Mouse (Mus musculus) olfactory bulb, adult 2 months (tissue): ENCODE measurements around the gene Gm17359. TPM values are rescaled to one million over a fixed set of nuclear protein-coding genes. Genes with fewer than 3 reads are reported as not detected.

Experiments used
- H3K27ac ChIP-seq: fragments of 200-500 bp; 2 replicates; pipeline ENCODE4 v1.5.1; 2012; ENCODE audit warnings: low read depth, low read length; ENCODE audit not compliant: insufficient read depth
- H3K4me1 ChIP-seq: fragments of 200-500 bp; 2 replicates; pipeline ENCODE4 v1.6.1; 2012; ENCODE audit warnings: low read length; ENCODE audit not compliant: control insufficient read depth, insufficient read depth
- H3K4me3 ChIP-seq: fragments of 200-500 bp; 2 replicates; pipeline ENCODE4 v1.5.1; 2012; ENCODE audit warnings: mild to moderate bottlenecking, low read depth, low read length, moderate library complexity; ENCODE audit not compliant: insufficient read depth
- CTCF ChIP-seq: fragments of 200-500 bp; IDR thresholded peaks from 2 replicates; pipeline ENCODE4 v1.5.1; 2012; ENCODE audit warnings: low read depth, mild to moderate bottlenecking, low read length, moderate library complexity; ENCODE audit not compliant: insufficient read depth
- POLR2A ChIP-seq: fragments of 200-500 bp; IDR thresholded peaks from 2 replicates; pipeline ENCODE4 v1.6.1; 2012; ENCODE audit warnings: mild to moderate bottlenecking, low read depth, low read length, moderate library complexity; ENCODE audit not compliant: insufficient read depth
- WGBS: fragments of 180-500 bp; shearing (Covaris S2); methylation state at CpG from one replicate; pipeline ENCODE4 v1.1.7; 2018; 5-methylcytosine and 5-hydroxymethylcytosine counted together
- polyA plus RNA-seq: library from polyadenylated mRNA; stranded (reverse); fragments of >200 nt; gene quantifications from 2 replicates; pipeline ENCODE4 v1.2.4, GENCODE M21; 2012; ENCODE audit warnings: low replicate concordance; ENCODE audit not compliant: missing spikeins, insufficient read depth, insufficient read length

Gene Gm17359
- polyA plus RNA-seq, result not detected in 2 replicates

- Histone ChIP-seq H3K27ac (no peak within 1 kb of the TSS), H3K4me1 (no peaks in the 10 kb centered on the region), H3K4me3 (no peak within 1 kb of the TSS)
- no peak for TF ChIP-seq POLR2A
- TF ChIP-seq CTCF, result no peak
- 68% methylated on average over 8 of the region's 8 CpGs for WGBS
Measured at GRCm38 (mm10) chr3:79336044-79336766, at the start of gene Gm17359. Gene Gm17359, plus strand, starts transcription at chr3:79336661.

- Histone ChIP-seq H3K4me1 (no peaks in the 10 kb centered on the region), H3K27ac (peak overlapping the region; percentile 53), H3K4me3 (peak overlapping the region; percentile 62)
- WGBS, result under 1% methylated on average over 60 of the region's 60 CpGs
- TF ChIP-seq POLR2A (peak; percentile 94), CTCF (no peak)
Measured at GRCm38 (mm10) chr3:79287108-79287576, 49.3 kb upstream of the Gm17359 start.

- Histone ChIP-seq H3K4me3 (peak overlapping the region; percentile 62), H3K27ac (peak overlapping the region; percentile 53), H3K4me1 (no peaks in the 10 kb centered on the region)
- TF ChIP-seq CTCF (no peak), POLR2A (no peak)
- 16% methylated on average over 17 of the region's 17 CpGs for WGBS
Measured at GRCm38 (mm10) chr3:79287699-79288458, 48.6 kb upstream of the Gm17359 start.

GRCm38 (mm10) chr3:79289050-79289449, 47.4 kb upstream of the Gm17359 start:
- Histone ChIP-seq H3K4me1 (no peaks in the 10 kb centered on the region), H3K4me3 (no peak overlapping the region), H3K27ac (no peak overlapping the region)
- no peak for TF ChIP-seq POLR2A
- no peak for TF ChIP-seq CTCF
- WGBS, result 91% methylated on average over 3 of the region's 3 CpGs

GRCm38 (mm10) chr3:79293023-79293422, 43.4 kb upstream of the Gm17359 start:
- Histone ChIP-seq H3K27ac (no peak overlapping the region), H3K4me1 (no peaks in the 10 kb centered on the region), H3K4me3 (no peak overlapping the region)
- no peak for TF ChIP-seq CTCF
- TF ChIP-seq POLR2A, result no peak
- WGBS, result 66% methylated on average over 4 of the region's 4 CpGs

- Histone ChIP-seq H3K27ac (no peak overlapping the region), H3K4me1 (no peaks in the 10 kb centered on the region), H3K4me3 (no peak overlapping the region)
- TF ChIP-seq CTCF, result no peak
- no peak for TF ChIP-seq POLR2A
- WGBS, result 93% methylated on average over 3 of the region's 3 CpGs
Measured at GRCm38 (mm10) chr3:79294701-79295100, 41.8 kb upstream of the Gm17359 start.

- Histone ChIP-seq H3K4me3 (no peak overlapping the region), H3K4me1 (no peaks in the 10 kb centered on the region), H3K27ac (no peak overlapping the region)
- WGBS, result 77% methylated on average over 5 of the region's 5 CpGs
- TF ChIP-seq POLR2A (no peak), CTCF (no peak)
Measured at GRCm38 (mm10) chr3:79296049-79296448, 40.4 kb upstream of the Gm17359 start.

GRCm38 (mm10) chr3:79296586-79296985, 39.9 kb upstream of the Gm17359 start:
- H3K27ac ChIP-seq, result no peak overlapping the region
- no peaks in the 10 kb centered on the region for H3K4me1 ChIP-seq
- 68% methylated on average over 3 of the region's 3 CpGs for WGBS
- no peak overlapping the region for H3K4me3 ChIP-seq
- no peak for TF ChIP-seq CTCF
- TF ChIP-seq POLR2A, result no peak

GRCm38 (mm10) chr3:79297281-79297680, 39.2 kb upstream of the Gm17359 start:
- Histone ChIP-seq H3K27ac (no peak overlapping the region), H3K4me3 (no peak overlapping the region), H3K4me1 (no peaks in the 10 kb centered on the region)
- TF ChIP-seq CTCF (no peak), POLR2A (no peak)
- WGBS, result 89% methylated on average over 4 of the region's 4 CpGs
